Mouse (Mus musculus): ENCODE data around the gene Rtn4ip1.
"Not testable (repeated sequence)": the region's sequence is repeated elsewhere in the genome, so short reads cannot be mapped to it uniquely, and the experiment has no call there.

Gene Rtn4ip1

GRCm38 (mm10) chr10:43939136-43939662 is 37.6 kb downstream of the Rtn4ip1 start:
- DNase-seq = no peak

- DNase-seq = no peak
Observed at GRCm38 (mm10) chr10:43943736-43944135, 42.1 kb downstream of the Rtn4ip1 start.

GRCm38 (mm10) chr10:43945435-43945834 is 43.8 kb downstream of the Rtn4ip1 start:
- DNase-seq = no peak

GRCm38 (mm10) chr10:43953942-43954341 is 52.3 kb downstream of the Rtn4ip1 start:
- DNase-seq = peak; percentile 76

GRCm38 (mm10) chr10:43964943-43965342 is 63.3 kb downstream of the Rtn4ip1 start:
- DNase-seq = no peak

GRCm38 (mm10) chr10:43973244-43973643 is 71.6 kb downstream of the Rtn4ip1 start:
- DNase-seq = no peak

- no peak for DNase-seq
Observed at GRCm38 (mm10) chr10:43977353-43977752, 75.7 kb downstream of the Rtn4ip1 start.

GRCm38 (mm10) chr10:43980080-43980479 is 78.5 kb downstream of the Rtn4ip1 start:
- DNase-seq = no peak

- DNase-seq = not testable (repeated sequence)
Observed at GRCm38 (mm10) chr10:43980742-43981141, 79.1 kb downstream of the Rtn4ip1 start.

- DNase-seq = no peak
Observed at GRCm38 (mm10) chr10:43982470-43982869, 80.9 kb downstream of the Rtn4ip1 start.

GRCm38 (mm10) chr10:43983241-43983640 is 81.6 kb downstream of the Rtn4ip1 start:
- no peak for DNase-seq

GRCm38 (mm10) chr10:43983866-43984265 is 82.3 kb downstream of the Rtn4ip1 start:
- DNase-seq = no peak

- no peak for DNase-seq
Observed at GRCm38 (mm10) chr10:43991268-43991667, 89.7 kb downstream of the Rtn4ip1 start.

- no peak for DNase-seq
Observed at GRCm38 (mm10) chr10:43992506-43992905, 90.9 kb downstream of the Rtn4ip1 start.

GRCm38 (mm10) chr10:43993198-43993597 is 91.6 kb downstream of the Rtn4ip1 start:
- DNase-seq = no peak

GRCm38 (mm10) chr10:43995858-43996650 is 94.4 kb downstream of the Rtn4ip1 start:
- DNase-seq = peak; percentile 54

GRCm38 (mm10) chr10:43997276-43997675 is 95.7 kb downstream of the Rtn4ip1 start:
- DNase-seq = peak; percentile 33

- no peak for DNase-seq
Observed at GRCm38 (mm10) chr10:43998023-43998422, 96.4 kb downstream of the Rtn4ip1 start.

GRCm38 (mm10) chr10:43998503-43999082 is 97.0 kb downstream of the Rtn4ip1 start:
- no peak for DNase-seq

- no peak for DNase-seq
Observed at GRCm38 (mm10) chr10:44000156-44000865, 98.7 kb downstream of the Rtn4ip1 start.

GRCm38 (mm10) chr10:44002004-44002940 is 100.7 kb downstream of the Rtn4ip1 start:
- no peak for DNase-seq

- DNase-seq = no peak
Observed at GRCm38 (mm10) chr10:44002995-44003524, 101.5 kb downstream of the Rtn4ip1 start.

Data from thymus, postnatal 4 days (tissue).